Mouse (Mus musculus) ES-Bruce4 (cell line): Measurements from ENCODE around the gene Dnaja1. TPM values are rescaled to one million over a fixed set of nuclear protein-coding genes. Genes with fewer than 3 reads are reported as not detected.

Experiments
- H3K27ac ChIP-seq: 2 replicates; pipeline ENCODE4 v1.5.1; 2012; ENCODE audit warnings: low read length, inconsistent platforms; ENCODE audit not compliant: insufficient read depth
- H3K27me3 ChIP-seq: 2 replicates; pipeline ENCODE4 v1.6.1; 2012; ENCODE audit warnings: mild to moderate bottlenecking, low read length, inconsistent platforms; ENCODE audit not compliant: control insufficient read depth, poor library complexity, insufficient read depth, severe bottlenecking
- H3K36me3 ChIP-seq: 2 replicates; pipeline ENCODE4 v1.6.1; 2012; ENCODE audit warnings: inconsistent platforms, mild to moderate bottlenecking, low read length, moderate library complexity; ENCODE audit not compliant: control insufficient read depth, poor library complexity, insufficient read depth, severe bottlenecking
- H3K4me1 ChIP-seq: one replicate; pipeline ENCODE4 v1.8.1; 2011; ENCODE audit warnings: low read length; ENCODE audit not compliant: control insufficient read depth, insufficient read depth
- H3K4me3 ChIP-seq: 2 replicates; pipeline ENCODE4 v1.5.1; 2011; ENCODE audit warnings: low read depth, mild to moderate bottlenecking, low read length
- H3K9ac ChIP-seq: 2 replicates; pipeline ENCODE4 v1.6.1; 2012; ENCODE audit warnings: low read depth, mild to moderate bottlenecking, inconsistent platforms; ENCODE audit not compliant: poor library complexity, severe bottlenecking
- H3K9me3 ChIP-seq: replicated peaks from 2 replicates; pipeline ENCODE4 v1.6.1; 2012; ENCODE audit warnings: mild to moderate bottlenecking, low read length, inconsistent platforms; ENCODE audit not compliant: control insufficient read depth, poor library complexity, insufficient read depth, severe bottlenecking
- CTCF ChIP-seq: IDR thresholded peaks from one replicate; pipeline ENCODE4 v1.8.1; 2011; ENCODE audit warnings: low read depth, low read length
- EP300 ChIP-seq: IDR thresholded peaks from 2 replicates; pipeline ENCODE4 v1.6.1; 2011; ENCODE audit warnings: low read depth, low read length; ENCODE audit not compliant: insufficient read depth
- POLR2A ChIP-seq: IDR thresholded peaks from one replicate; pipeline ENCODE4 v1.8.1; 2011; ENCODE audit warnings: low read length; ENCODE audit not compliant: insufficient read depth
- polyA plus RNA-seq: library from polyadenylated mRNA; stranded (reverse); fragments of >200 nt; gene quantifications from 2 replicates; pipeline ENCODE4 v1.2.4, GENCODE M21; 2011; ENCODE audit warnings: low read depth; ENCODE audit not compliant: missing spikeins, insufficient read depth, insufficient read length

Dnaja1 gene
- polyA plus RNA-seq, 1 experiment = 376 TPM

GRCm38 (mm10) chr4:40725141-40725540 is 3.2 kb downstream of the Dnaja1 start:
- H3K9ac ChIP-seq = 0 out of 2 replicates have a peak overlapping the region, but pooled peaks have one; percentile 52
- H3K27ac ChIP-seq = no peak overlapping the region
- no peaks in the 10 kb centered on the region for H3K9me3 ChIP-seq
- no peaks in the 10 kb centered on the region for H3K4me1 ChIP-seq
- H3K36me3 ChIP-seq = peaks cover 56% of the 10 kb centered on the region
- no peaks in the 10 kb centered on the region for H3K27me3 ChIP-seq
- H3K4me3 ChIP-seq = no peak overlapping the region
- TF ChIP-seq EP300 = no peak
- TF ChIP-seq CTCF = no peak
- no peak for TF ChIP-seq POLR2A

GRCm38 (mm10) chr4:40725554-40725953 is 3.6 kb downstream of the Dnaja1 start:
- H3K36me3 ChIP-seq = peaks cover 60% of the 10 kb centered on the region
- H3K27ac ChIP-seq = no peak overlapping the region
- no peaks in the 10 kb centered on the region for H3K9me3 ChIP-seq
- no peak overlapping the region for H3K4me3 ChIP-seq
- no peak for TF ChIP-seq POLR2A
- TF ChIP-seq CTCF = no peak
- TF ChIP-seq EP300 = no peak
- no peaks in the 10 kb centered on the region for H3K27me3 ChIP-seq
- H3K4me1 ChIP-seq = no peaks in the 10 kb centered on the region
- H3K9ac ChIP-seq = no peak overlapping the region

GRCm38 (mm10) chr4:40727247-40727646 is 5.3 kb downstream of the Dnaja1 start:
- H3K4me1 ChIP-seq = no peaks in the 10 kb centered on the region
- 0 out of 2 replicates have a peak overlapping the region, but pooled peaks have one; percentile 28 for H3K27ac ChIP-seq
- no peaks in the 10 kb centered on the region for H3K27me3 ChIP-seq
- H3K36me3 ChIP-seq = peaks cover 76% of the 10 kb centered on the region
- H3K9ac ChIP-seq = no peak overlapping the region
- H3K4me3 ChIP-seq = no peak overlapping the region
- no peaks in the 10 kb centered on the region for H3K9me3 ChIP-seq
- TF ChIP-seq CTCF (peak; percentile 33), POLR2A (no peak)

- Histone ChIP-seq H3K9me3 (no peaks in the 10 kb centered on the region), H3K36me3 (peaks cover 82% of the 10 kb centered on the region)
Observed at GRCm38 (mm10) chr4:40731262-40731661, 9.3 kb downstream of the Dnaja1 start.

GRCm38 (mm10) chr4:40735351-40735750 is 13.4 kb downstream of the Dnaja1 start:
- H3K4me1 ChIP-seq = no peaks in the 10 kb centered on the region
- no peaks in the 10 kb centered on the region for H3K27me3 ChIP-seq
- TF ChIP-seq POLR2A (no peak), CTCF (no peak), EP300 (no peak)
- no peak overlapping the region for H3K4me3 ChIP-seq
- H3K27ac ChIP-seq = no peak overlapping the region
- H3K9ac ChIP-seq = no peak overlapping the region
- H3K36me3 ChIP-seq = peaks cover 72% of the 10 kb centered on the region
- H3K9me3 ChIP-seq = no peaks in the 10 kb centered on the region

More at GRCm38 (mm10) chr4:40731262-40731661, 9.3 kb downstream of the Dnaja1 start:
- H3K27ac ChIP-seq = no peak overlapping the region
- no peaks in the 10 kb centered on the region for H3K27me3 ChIP-seq
- no peak for TF ChIP-seq POLR2A
- no peak for TF ChIP-seq EP300
- no peak for TF ChIP-seq CTCF
- no peak overlapping the region for H3K4me3 ChIP-seq
- H3K9ac ChIP-seq = no peak overlapping the region
- H3K4me1 ChIP-seq = no peaks in the 10 kb centered on the region

GRCm38 (mm10) chr4:40757157-40757779 is 35.3 kb downstream of the Dnaja1 start:
- no peak overlapping the region for H3K27ac ChIP-seq
- peak overlapping the region; percentile 99 for H3K4me3 ChIP-seq
- no peak for TF ChIP-seq EP300
- no peak for TF ChIP-seq POLR2A
- TF ChIP-seq CTCF = no peak
- H3K4me1 ChIP-seq = no peaks in the 10 kb centered on the region
- no peaks in the 10 kb centered on the region for H3K27me3 ChIP-seq
- H3K9ac ChIP-seq = peak overlapping the region; percentile 92
- no peaks in the 10 kb centered on the region for H3K9me3 ChIP-seq
- peaks cover 27% of the 10 kb centered on the region for H3K36me3 ChIP-seq
